Mouse (Mus musculus): ENCODE measurements around the gene Minpp1.

DNA sequence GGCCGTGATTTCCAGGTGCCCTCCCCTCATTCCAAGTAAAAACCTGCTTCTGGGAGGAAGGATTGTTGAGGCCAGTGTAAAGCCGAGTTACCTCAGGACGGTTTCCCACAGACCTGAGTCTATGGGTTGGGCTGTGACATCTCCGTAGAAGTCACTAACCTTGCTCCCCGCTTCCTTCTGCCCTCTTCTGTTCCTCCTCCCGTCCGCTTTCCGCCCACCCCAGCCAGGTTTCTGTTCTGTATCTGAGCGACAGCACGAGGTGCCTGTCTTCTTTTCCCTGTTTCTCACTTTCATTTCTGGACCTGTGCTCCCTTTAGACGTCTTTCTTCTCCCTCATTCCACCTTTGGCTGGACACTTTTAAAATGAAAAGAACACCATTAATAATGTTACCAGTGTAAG lies 9.5 kb downstream of the Minpp1 start:
- TF ChIP-seq GATA1 (IDR thresholded peaks at IDR 0.05; ENCODE audit: borderline replicate concordance, low read length) (no peak), CTCF (IDR thresholded peaks at IDR 0.05; ENCODE audit: low read depth, low read length) (no peak), TAL1 (conservative IDR thresholded peaks at IDR 0.05; ENCODE audit: low read depth, low read length) (no peak), POLR2AphosphoS5 (IDR thresholded peaks at IDR 0.05; ENCODE audit: insufficient replicate concordance, low read depth, low read length) (no peak), GATA2 (IDR thresholded peaks at IDR 0.05; ENCODE audit: borderline replicate concordance, low read depth, low read length) (no peak)

All from G1E (cell line).